Mouse (Mus musculus): ENCODE results near the gene Ccdc50.

The Ccdc50 gene

DNA sequence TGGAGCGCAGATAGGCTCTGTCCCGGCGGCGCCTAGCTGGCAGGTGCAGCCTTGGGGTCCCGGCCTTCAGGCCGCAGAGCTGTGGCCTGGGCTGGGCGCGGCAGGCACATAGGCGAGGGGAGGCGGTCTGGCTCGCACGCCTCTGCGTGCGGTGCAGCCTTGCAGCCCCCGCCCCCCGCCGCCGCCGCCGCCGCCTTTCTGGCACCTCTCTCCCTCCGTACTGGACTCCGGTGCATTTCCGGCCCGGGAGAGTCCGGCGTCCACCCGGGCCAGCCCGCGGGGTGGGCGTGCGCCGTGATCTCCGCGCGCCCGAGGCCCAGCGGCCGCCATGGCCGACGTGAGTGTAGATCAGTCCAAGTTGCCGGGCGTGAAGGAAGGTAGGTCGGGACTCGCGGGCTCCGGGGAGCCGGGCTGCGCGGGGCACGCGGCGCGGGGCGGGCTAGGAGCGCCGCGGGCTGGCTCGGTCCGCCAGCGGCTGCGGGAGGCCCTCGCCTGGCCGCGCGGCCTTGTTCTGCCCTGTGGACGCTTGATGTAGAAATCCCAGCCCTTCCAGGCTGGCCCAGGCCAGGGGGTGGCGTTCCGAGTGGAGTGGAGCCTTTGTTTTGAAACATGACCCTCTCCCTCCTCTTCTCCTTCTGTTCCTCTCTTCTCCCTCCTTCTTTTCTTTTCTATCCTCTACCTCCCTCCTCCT is at the start of gene Ccdc50:
Gene Ccdc50, plus strand, starts transcription at position 109 of the 691 bp plus-strand sequence.
- peak; percentile 80 to 83 for DNase-seq

DNA sequence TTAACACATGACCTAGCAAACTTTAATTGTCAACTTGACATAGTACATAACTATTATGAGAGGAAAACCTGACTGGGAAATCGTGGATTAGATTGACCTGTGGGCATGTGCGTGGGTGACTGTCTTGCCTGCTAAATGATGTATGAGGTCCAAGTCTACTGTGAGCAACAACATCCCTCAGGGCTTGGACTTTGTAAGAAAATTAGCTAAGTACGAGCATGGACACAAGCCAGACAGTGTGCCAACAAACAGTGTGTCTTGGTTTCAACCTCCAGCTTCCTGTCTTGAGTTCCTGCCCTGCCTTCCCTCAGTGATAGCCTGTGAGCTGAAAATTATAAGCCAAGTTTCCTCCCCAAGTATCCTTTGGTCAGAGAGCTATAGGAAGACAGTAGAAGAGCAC is 41.1 kb upstream of the Ccdc50 start:
- no peak for DNase-seq

DNA sequence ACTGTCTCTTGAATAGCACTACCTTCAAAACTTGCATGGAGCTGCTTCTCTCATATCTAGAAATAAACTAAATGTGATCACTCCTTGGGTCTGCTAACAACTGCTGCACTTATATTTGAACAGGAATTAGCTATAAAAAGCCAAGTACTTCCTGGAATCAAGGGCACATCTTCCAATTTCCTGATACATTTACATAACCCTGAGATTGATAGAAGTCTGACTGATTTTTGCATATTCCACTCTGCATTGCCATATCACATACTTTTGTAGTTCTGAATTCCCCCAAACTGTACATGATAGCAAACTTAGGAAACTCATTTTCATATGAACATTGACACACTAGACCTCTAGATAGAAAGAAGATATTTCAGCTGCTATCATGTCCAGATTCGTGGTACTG is 40.3 kb upstream of the Ccdc50 start:
- no peak for DNase-seq

DNA sequence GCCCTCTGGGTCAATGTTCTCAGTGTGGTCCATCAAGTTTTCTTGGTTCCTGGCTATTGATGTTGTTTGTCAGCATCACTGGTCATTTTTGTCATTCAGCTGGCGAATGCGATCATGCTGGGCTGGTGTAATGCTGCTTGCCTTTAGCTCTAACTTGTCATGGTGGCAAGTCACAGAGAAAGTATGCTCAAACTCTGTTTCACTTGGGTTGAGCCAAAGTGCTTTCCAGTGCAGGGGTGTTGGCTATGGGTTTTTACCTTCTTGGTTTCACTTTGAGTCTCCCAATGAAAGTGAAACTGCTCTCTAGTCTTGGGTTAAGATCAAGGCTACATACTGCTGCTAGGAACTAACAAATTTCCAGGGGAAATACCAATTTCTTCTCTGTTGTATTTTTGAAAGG is 39.4 kb upstream of the Ccdc50 start:
- DNase-seq: no peak

- no peak for DNase-seq
Measured at GRCm38 (mm10) chr16:27349878-27350532, 38.7 kb upstream of the Ccdc50 start.

GRCm38 (mm10) chr16:27354464-27354863 is 34.2 kb upstream of the Ccdc50 start:
- no peak for DNase-seq

- DNase-seq: no peak
Measured at GRCm38 (mm10) chr16:27360059-27360458, 28.6 kb upstream of the Ccdc50 start.

- no peak for DNase-seq
Measured at GRCm38 (mm10) chr16:27370191-27370590, 18.5 kb upstream of the Ccdc50 start, which contains the start of gene Uts2b. Uts2b (minus strand) TSS chr16:27370239.

DNA sequence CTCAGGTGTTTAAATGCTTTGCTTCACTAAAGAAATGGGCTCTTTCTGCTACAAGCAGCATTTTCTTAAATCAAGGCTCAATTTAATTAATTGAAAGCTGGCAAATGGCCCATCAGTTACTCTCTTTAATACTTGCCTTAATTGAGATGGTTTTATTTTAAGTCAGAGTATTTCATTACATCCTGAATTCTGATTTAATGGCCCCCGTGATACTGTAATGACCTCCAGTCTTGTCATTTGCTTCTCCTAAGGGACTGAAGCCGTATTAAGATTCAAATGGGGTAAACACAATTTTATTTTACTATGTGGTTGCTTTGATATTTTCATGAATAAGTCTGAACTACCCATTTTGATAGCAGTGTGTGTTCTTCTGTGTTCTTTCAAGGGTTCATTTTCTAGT is 18.0 kb upstream of the Ccdc50 start:
- DNase-seq: no peak

- no peak for DNase-seq
Measured at GRCm38 (mm10) chr16:27374139-27374538, 14.5 kb upstream of the Ccdc50 start.

DNA sequence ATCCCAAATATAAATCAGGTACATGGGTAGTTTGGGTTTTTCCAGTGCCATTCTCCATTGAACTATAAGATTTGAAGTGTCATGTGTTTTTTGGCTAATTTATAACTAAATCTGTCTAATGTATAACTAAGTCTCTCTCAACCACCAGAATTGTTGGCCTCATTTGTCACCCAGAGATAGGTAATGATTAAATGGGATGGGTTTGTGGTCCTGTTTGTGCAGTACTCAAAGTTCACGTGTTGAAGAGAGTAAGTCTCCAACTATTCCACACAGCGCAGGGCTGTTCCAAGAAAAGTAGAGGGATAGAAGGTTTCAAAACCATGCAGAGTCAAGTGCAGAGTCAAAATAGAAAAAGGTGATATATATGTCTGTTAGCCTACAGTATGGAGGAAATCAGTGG is 13.4 kb upstream of the Ccdc50 start:
- DNase-seq: no peak

- DNase-seq: no peak
Measured at GRCm38 (mm10) chr16:27376556-27376955, 12.1 kb upstream of the Ccdc50 start.

DNA sequence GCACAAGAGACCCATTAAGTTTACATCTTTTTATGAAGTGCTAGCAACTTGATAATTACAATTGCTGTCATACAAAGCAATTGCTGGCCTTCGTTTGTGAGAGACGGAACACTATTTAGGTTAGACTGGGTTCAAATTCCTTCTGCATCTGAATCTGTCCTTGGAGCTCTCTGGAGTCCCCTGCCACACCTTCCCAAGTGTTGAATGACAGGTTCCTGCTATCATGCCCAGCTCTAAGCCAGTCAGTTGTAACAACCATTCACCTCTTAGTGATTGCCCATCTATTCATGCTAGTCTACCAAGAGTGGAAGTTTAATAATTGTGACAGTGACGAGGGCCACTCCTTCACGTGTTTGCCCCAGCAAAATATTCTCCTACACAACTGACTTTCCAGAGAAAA is 6.5 kb upstream of the Ccdc50 start:
- no peak for DNase-seq

- peak in 1 of 2 experiments; percentile 10 for DNase-seq
Measured at GRCm38 (mm10) chr16:27384893-27385603, 3.6 kb upstream of the Ccdc50 start.

- DNase-seq: no peak
Measured at GRCm38 (mm10) chr16:27385649-27386048, 3.0 kb upstream of the Ccdc50 start.

DNA sequence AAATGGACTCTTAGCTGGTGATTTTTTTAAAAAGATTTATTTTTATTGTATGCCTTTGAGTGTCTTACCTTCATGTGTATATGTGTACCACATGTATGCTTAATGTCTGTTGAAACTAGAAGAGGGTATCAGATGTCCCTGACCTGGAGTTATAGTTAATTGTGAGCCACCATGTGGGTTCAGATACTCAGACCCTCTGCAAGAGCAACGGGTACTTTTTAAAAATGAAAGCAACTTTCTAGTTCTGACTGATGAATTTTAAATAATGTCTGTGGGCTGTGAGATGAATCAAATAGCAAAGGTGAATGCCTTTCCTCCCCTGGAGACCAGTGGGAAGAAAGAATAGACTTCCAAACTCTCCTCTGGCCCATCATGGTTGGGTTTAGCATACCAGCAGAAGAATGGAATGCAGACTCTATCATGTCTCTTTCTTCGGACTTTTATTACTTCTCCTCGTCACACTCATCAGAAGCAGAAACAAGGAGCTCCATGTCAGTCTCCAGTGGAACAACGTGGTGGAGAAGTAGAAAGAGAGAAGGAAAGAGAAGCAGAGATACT is 1.7 kb upstream of the Ccdc50 start:
- no peak for DNase-seq

- DNase-seq: peak; percentile 7
Measured at GRCm38 (mm10) chr16:27387634-27388611, 746 bp upstream of the Ccdc50 start.

GRCm38 (mm10) chr16:27389534-27390282 is 1.0 kb downstream of the Ccdc50 start:
- DNase-seq: peak; percentile 5

DNA sequence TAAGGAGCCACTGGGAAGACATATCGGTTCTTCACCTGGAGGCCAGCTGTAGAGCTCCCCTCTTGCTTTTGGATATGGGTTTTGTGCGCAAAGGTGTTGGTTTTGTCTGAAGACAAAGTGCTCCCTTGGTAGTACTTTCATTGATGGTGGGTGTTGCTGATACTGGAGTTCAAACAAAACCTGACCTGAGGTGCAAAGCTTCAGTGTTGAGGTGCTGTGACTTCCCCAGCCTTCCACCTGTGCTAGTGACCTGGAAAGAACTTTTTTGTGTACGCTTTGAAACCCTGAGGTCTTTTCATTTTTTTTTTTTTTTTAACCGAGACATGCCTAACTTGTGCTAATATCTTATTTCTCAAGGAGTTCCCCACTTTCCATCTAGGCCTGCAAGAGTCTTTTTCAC is 1.6 kb downstream of the Ccdc50 start:
- DNase-seq: no peak

DNA sequence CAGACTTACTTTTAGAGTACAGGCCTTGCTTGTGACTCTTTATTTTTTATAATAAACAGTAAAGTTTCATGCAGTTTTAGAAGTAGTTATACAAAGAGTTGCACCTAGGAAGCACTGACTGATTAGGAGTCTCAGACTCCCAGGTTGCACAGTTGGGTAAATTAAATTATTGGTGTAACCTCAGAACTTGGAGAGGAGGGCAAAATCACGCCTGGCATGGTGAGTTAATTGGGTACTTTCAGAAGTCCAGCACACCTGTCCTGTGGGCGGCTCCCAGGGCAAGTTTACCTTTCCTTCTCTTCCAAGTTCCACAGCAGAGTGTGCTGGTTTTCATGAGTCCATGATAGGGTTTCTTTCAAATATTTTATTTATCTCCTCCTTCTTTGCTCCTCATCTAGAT is 3.2 kb downstream of the Ccdc50 start:
- no peak for DNase-seq

DNA sequence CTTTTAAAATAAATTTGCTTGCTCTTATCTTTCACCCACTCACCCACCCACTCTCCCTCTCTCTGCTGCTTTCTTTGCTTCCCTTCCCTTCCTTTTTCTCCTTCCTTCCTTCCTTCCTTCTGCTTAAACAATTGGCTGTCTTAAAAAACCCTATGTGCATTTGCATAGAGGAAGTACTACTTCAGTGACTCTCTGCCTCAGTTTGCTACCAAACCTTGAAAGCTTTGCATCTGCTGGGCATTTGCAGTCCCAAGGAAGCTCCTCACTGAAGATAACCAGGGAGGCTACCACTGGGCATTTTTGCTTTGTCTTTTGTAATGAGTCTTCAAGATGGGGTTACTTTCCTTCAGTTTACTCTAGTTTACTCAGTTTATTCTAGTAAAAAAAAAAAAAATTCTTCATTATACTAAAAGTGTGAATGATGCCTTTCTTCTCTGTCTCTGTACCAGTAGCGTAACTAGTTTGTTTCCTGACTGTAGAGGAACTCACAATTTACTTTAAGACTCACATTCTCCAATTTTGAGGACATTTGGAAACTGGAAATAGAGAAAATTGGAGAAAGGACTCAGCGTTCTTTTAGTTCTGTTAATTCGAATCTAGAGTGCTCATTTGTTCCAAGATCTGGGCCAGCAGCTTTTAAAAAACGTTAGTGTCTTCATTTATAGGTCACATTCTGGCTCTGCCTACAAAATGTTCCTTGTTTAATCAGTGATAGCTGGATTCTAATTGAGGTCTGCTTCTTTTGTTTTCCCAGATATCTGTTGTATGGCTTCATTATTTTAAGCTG is 6.8 kb downstream of the Ccdc50 start:
- no peak for DNase-seq
